Mouse (Mus musculus): ENCODE results near the gene Ccndbp1.
"Not testable (repeated sequence)": the region's sequence is repeated elsewhere in the genome, so short reads cannot be mapped to it uniquely, and the experiment has no call there.

The Ccndbp1 gene

DNA sequence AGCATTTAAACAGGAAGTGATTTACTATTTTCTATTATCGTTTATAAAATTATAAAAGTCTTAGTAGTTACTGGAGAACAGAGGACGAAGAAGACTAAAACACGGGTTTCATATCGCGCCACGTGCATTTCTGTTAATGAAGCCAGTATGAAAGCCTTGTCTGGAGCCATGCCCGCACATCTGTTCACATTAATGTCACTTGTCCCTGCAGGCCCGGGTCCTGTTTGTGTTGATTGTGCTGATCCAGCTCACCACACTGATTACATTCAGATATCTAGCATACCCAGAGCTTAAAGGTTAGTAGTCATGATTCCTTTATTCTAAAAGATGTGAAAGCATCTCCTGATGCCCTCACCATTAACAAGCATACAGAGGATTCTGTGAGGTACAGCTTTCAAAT, 9.3 kb upstream of the Ccndbp1 start:
- no peak for DNase-seq (ENCODE audit: extremely low spot score)

DNA sequence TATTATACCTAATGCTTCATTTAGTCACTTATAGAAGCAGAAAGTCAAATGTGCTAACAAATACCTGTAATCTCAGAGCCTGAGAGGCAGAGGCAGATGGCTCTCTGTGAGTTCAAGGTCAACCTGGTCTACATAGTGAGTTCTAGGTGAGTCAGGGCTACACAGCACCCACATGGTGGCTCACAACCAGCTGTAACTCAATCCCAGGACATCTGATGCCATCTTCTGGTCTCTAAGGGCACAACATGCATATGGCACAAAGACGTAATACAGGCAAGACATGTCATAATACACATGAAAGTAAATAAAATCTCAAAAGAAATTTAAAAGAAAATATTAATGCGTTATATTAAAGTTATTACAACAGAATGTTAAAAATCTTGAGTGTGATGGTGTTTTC, 4.6 kb upstream of the Ccndbp1 start:
- no peak for DNase-seq (ENCODE audit: extremely low spot score)

DNA sequence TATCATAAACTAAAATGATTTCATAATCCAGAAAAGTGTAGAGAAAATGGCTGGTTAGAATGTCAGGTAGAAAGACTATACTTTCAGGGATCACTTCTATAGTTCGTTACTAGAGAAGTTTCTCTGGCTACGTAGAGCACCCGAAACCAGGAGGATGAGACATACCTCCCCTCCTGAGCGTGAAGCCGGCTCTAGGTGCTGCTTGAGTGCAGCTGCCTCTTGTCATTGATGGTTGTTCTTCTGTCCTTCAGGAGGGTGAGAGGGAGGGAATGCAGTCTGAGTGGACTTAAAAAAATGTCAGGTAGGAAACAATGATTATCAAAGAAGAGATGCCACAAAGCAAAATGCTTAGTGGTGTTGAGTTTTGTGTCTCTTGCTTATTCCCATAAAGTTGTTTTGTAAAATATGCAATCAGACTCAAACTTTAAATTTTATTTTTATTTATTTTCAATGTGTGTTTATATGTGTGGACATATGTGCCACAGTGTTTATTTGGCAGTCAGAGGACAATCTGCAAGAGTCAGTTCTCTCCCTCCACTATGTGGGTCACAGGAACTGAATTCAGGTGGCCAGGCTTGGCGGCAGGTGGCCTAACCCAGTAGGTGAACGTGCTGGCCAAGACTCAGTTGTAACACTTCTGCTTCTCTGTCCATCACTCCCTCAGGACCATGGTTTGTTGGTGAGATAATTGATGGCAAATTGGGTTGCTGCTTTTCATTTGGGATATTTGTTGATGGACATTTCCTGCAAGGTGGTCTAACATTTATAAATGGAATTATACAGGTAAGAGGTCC, 4.0 kb upstream of the Ccndbp1 start:
- DNase-seq (ENCODE audit: extremely low spot score) = no peak

DNA sequence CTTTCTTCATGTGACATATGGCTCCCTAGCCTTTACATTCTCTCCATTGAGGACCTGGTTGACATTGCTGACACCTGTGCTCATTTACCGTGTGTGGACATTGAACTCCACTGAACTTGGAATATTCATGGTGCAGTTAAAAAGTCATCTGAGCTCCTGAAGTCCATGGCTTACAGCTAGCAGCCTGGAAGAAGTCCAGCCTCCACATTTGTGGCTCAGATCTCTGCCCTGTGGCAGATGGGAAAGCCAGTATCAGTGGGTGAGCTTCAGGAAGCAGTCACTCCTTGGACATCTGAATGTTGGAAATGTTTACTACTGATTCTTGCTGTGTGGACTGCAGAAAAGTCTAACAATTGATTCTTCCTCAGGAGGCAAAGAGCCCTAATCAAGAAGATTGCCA, 1.2 kb upstream of the Ccndbp1 start:
- no peak for DNase-seq (ENCODE audit: extremely low spot score)

DNA sequence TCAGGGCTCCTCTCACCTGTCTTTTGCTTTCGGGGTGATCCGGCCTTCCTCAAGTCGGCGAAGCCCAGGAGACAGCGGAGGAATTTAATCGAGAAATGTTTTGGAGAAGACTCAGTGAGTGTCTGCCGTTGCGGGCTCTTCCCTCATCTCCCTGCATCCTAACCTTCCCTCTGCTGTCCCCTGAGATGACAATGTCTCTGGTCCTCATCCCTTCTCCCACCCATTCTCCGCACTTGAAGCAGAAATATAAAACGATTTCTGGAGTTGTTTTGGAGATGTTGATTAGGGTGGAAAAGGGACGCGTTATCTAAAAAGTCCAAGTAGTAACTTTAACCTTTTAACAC, 433 bp downstream of the Ccndbp1 start:
- no peak for DNase-seq (ENCODE audit: extremely low spot score)

DNA sequence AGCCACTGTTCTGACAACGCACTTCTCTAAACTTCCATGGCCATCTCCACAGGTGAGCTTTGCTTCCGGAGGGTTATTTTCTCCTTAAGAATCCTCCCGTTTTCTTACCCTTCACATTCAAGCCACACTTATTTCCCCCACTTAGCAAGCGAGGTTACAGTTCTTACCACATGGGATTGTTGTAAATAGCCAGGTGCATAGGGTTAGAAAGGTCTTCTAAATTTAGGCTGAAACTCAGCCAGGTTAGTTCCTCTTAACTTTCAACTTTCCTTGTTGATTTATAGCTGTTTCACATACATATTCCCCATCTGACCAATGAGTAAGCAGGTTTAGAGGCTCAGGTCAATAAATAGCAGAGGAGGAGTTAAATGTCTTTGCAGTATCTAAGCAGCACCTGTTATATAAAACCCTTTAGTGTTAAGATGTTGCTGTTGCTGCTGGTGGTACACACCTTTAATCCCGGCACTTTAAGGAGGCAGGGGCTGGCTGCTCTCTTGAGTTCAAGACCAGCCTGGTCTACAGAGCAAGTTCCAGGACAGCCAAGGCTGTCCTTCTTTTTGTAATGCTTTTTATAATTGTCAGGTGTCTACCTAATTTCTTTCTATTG, 971 bp downstream of the Ccndbp1 start:
- DNase-seq (ENCODE audit: extremely low spot score) = no peak

DNA sequence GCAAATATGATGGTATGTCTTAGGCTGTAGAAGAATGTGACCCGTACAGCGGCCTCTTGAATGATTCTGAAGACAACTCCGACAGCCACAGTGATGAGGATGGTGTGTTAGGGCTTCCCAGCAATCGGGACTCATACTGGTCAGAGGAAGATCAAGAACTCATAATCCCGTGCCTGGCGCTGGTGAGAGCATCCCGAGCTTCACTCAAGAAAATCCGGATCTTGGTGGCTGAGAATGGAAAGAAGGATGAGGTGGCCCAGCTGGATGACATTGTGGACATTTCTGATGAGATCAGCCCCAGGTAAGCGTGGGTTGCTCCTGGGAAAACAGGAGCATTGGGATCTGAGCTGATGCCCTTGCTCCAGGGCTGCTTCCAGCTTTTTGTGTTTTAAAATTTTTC, 4.5 kb downstream of the Ccndbp1 start:
- DNase-seq (ENCODE audit: extremely low spot score) = no peak

DNA sequence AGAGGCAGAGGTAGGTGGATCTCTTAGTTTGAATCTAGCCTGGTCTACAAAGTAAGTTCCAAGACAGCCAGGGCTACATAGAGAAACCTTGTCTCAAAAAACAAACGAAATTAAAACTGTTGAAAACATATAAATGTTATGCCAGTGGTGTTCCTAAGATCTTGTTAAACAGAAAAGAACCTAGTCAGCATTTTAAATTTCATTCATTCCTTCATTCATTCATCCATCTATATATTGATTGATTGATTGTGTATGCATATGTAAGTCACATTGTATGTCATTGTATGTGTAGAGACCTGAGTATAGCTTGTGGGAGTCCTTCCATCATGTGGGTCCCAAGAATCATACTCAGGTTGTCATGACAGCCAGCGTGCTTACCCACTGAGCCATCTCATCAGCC, 7.3 kb downstream of the Ccndbp1 start:
- DNase-seq (ENCODE audit: extremely low spot score) = no peak

DNA sequence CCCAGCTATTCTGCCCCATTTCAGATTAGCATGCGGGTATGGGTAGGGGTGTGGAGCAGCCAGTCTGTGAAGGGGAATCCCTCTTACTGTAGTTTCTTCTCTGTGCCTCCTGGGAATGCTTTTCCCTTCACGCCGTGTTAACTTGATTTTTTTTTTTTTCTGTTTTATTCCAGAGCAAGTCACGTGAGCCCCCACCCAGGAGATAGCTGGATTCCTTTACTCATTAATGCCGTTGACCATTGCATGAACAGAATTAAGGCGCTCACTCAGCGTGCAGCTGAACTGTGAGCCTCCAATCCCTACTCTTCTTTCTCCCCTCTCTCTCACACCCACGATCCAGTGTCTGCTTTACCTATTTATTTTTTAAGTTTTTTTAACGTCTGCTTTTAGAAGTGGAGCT, 8.0 kb downstream of the Ccndbp1 start:
- no peak for DNase-seq (ENCODE audit: extremely low spot score)

DNA sequence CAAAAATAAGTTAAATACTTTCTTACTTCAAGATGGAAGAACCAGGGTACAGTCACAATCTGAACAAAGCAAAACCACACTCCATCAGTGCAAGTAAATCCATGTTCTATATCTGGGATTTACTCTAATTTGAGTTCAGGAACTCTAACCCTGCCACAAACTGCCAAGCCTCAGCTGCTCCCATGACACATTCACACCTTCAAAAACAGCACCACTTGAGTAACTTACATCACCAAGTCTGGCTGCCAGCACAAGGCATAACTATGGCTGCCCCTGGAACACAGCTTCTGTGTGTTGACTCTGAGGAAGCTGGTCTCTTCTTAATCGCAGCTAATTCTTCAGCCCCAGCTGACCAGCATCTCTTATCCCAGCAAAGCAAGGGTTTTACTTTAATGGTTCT, 8.9 kb downstream of the Ccndbp1 start:
- no peak for DNase-seq (ENCODE audit: extremely low spot score)

DNA sequence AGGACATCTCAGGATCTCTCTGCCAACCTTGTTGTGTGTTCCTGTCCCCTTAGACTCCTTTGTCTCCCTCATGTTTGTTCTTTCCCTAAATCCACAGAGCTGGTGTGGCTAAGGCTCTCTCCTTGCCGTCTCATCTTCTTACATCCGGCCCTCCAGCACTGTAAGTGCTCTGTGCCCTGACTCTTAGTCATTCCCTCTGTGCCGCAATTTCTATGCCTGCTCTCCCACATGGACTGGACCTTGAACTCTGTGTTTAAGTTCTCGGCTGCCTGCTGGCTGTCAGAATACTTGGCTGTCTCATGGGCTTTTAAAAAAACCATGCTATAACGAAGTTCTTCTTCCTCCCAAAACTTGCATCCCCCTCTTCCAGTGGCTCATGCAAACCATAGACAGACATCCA, 14.7 kb downstream of the Ccndbp1 start:
- DNase-seq (ENCODE audit: extremely low spot score) = no peak

DNA sequence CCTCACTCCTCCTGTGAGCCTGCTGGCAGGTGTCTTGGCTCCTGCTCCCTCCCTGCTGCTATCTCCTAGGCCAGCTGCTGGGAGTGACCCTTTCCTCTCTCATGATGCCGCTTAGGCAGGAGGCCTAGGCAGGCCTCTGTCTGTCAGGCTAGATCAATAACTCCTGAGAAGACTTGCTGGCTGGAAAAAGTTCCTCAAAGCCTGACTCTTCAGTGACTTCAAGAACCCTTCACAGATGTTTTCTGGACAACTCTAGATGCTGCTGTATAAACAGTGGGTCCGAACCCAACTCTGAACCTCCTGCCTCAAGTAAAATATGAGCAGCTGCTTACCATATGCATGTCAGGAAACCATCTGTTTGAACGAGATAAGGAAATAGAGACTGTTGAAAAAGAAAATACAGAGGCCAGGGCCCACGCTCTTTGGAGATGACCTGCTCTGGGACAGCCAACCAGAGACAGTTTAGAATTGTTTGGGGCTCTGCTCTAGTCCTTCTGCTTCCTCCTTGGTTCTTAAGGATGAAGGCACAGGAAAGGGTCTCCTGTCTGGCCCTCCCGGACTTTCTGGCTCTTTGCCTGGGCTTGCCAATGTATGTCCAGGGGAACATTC, 28.6 kb downstream of the Ccndbp1 start, which contains the start of gene Epb42:
Gene Epb42, minus strand, starts transcription at position 340 of the 609 bp plus-strand sequence.
- DNase-seq (ENCODE audit: extremely low spot score) = no peak

DNA sequence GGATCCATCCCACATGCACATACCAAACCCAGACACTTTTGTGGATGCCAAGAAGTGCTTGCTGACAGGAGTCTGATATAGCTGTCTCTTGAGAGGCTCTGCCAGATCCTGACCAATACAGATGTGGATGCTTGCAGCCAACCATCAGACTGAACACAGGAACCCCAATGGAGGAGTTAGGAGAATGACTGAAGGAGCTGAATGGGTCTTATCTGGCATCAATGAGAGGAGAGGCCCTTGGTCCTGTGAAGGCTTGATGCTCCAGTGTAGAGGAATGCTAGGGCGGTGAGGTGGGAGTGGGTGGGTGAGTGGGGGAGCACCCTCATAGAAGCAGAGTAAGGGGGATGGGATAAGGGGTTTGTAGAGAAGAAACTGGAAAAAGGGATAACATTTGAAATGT, 30.6 kb downstream of the Ccndbp1 start:
- not testable (repeated sequence) for DNase-seq (ENCODE audit: extremely low spot score)

DNA sequence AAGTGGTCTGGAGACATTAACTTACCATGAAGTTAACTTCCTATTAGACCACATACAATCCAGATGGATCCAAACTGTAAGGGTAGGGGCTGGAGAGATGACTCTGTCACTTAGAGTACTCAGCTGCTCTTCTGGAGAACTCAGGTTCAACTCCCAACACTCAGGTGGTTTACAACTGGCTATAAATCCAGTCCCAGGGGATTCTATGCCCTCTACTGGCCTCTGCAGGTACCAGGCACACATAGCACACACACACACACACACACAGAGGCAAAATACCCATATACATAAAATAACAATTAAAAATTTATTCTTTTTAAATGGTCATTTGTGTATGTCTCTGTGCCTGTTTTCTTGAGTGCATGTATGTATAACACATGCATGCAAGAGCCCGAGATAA, 31.2 kb downstream of the Ccndbp1 start:
- no peak for DNase-seq (ENCODE audit: extremely low spot score)

DNA sequence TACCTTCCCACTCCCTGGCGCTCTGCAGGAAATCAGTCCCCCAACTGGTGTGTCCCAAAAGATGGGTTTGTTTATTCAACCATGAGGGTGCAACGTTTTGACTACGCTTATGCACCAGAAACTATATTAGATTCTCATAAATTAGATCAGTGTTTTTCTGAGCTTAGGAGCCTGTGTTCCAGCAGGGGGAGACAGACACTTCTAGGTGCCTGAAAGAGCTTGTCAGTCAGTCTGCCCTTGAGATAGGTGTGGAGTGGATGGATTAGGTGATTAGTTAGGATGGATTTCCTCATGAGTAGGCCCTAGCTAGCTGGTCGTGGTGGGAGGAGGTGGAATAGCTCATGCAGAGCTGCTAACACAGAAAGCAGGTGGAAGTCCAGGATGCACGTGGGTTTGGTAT, 32.9 kb downstream of the Ccndbp1 start:
- DNase-seq (ENCODE audit: extremely low spot score) = no peak

DNA sequence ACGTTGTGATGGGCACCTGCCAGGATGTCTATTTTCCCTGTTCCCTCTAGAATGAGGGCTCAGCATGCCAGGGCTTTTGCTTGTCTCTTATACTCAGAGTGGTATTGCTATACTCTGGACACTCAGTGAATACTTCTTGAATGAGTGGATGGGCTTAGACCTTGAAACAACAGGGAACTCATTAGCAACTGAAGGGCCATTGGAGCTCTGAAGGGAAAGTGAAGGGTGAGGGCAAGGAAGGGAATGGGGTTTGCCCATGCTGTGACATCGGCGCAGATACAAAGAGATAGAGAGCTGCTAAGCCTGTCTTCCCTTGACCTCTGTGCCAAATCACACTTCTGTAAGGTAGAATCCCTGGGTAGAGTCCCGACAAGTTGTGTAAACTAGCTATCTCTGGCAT, 37.5 kb downstream of the Ccndbp1 start:
- no peak for DNase-seq (ENCODE audit: extremely low spot score)

DNA sequence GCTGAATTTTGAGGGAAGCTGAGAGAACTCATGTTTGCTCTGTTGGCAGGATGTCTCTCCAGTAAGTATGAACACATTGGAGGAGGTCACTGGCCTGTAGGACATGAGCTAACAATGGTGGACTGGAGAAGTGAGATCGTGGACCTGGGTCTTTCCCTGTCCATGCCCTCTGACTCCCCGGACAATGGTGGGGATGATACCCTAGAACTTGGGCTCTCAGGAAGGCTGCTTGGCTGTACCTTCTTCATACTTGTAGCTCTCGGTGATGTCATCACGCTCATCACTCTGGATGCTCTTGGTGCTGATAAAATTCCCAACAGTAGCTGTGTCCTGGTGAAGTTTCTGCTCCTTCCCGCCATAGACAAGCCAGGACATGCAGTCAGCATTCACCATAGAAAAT, 44.0 kb downstream of the Ccndbp1 start:
- no peak for DNase-seq (ENCODE audit: extremely low spot score)

DNA sequence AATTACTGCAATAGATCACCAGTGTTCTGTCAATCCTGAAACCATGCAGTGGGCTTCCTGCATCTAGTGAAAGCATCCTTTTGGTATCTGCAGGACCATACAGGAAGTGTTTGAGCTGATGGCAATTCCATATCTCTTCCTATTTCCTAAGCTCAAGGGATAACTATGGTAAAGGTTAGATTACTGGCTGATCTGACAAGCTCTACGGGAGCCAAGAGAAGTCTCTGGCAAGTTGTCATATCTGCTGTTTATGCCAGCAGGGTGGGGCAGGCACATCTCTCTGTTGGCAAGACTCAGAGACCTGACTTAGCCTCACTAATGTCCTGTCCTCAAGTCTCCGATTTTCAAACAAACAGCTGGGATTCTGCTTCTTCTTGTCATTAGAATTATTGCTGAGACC, 45.9 kb downstream of the Ccndbp1 start:
- DNase-seq (ENCODE audit: extremely low spot score) = no peak

DNA sequence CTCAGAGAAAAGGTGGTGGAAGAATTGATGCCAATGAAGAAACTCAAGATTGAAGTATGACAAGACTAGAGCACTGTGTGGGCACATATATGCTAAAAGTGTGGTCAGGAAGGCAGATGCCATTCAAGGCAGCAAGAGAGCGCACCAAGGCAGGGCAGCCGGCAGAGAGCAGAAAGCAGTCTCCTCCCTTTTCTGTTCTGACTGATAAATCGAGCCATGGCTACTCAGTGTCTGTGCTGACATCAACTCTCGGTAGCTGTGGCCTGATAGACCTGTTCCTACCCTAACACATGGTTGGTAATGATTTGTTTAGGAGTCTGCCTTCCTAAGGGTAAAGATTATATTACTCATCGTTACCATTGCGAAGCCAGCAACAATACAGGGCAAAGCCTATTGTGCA, 47.7 kb downstream of the Ccndbp1 start:
- no peak for DNase-seq (ENCODE audit: extremely low spot score)

DNA sequence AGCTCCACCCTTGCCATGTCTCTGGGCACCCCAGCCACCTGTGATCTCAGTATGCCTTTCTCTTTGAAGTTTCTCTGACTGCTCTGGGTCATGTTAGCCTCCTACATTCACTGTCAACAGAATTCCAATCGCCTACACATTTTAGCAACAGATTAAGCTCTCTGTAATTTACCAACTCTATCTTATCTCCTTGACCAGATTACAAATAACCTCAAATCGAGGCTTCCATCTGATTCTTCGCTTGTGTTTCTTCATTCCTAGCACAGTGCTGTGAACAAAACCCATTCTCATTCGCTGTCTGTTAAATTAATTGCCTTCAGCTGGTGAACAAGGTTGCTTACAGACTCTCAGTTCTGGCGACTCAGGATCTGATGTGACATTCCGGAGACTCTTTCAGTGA, 49.8 kb downstream of the Ccndbp1 start:
- no peak for DNase-seq (ENCODE audit: extremely low spot score)

DNA sequence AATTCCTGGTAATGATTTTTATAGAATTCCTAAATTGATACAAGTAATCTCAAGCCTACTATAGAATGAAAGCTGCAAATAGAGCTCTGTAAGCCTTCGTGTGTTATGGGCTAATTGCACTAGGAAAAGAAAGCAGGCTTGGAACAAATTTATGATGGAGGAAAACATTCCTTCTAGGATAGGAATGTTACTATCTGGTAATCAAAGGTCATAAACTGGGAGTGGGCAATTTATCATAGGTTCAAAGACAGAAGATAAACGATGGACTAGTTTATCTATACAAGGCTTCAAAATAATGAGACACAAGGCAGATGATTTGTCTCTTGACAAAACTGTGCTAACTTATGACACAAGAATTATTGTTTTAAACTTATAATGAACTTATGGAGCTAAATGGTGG, 53.1 kb downstream of the Ccndbp1 start:
- no peak for DNase-seq (ENCODE audit: extremely low spot score)
